Mouse (Mus musculus): ENCODE data around the gene Fermt2. TPM values are rescaled to one million over a fixed set of nuclear protein-coding genes. Genes with fewer than 3 reads are reported as not detected.
"Not testable (repeated sequence)": the region's sequence is repeated elsewhere in the genome, so short reads cannot be mapped to it uniquely, and the experiment has no call there.

The Fermt2 gene
- total RNA-seq, 2 experiments from 2014 or later = 229 to 231 TPM

DNA sequence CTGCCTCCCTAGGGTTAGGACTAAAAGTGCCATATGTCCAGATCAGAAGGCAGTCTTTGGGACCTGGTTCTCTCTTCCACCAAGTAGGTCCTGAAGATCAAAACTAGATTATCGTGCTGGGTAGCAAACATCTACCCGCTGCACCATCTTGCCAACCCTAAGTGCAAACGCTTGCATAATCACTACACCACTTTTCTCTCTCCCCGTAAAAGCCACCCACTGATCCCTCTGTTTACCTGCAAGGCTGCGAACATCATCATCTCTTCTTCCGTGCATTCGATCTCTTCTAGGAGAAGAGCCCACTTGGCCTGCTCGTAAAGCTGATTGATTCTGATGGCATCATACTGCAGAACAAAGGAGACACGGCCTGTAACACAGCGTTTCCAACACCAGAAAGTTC is 57.4 kb downstream of the Fermt2 start:
- no peak for DNase-seq
- intact Hi-C loops (cut with DNase I) = no loop called here

DNA sequence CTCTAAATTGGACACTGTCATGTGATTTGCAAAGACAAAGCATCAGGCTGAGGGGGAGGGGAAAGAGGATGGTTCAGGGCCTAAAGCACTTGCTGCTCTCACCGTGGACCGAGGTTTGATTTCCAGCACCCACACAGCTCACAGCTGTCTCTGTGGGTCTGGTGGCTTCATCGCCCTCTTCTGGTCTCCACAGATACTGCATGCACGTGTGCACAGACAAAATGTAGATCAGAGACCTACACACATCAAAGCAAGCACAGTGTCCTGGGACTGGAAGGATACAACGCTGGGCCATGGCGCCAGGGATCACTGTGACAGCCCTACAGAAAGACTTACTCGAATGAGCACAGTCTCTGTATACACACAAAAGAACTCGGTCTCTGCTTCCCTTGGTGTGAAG is 60.5 kb downstream of the Fermt2 start:
- intact Hi-C loops (cut with DNase I) = loop anchor here (5.0 kb wide), 1 partner anchor 73 kb away; no protein-coding TSS in a partner anchor
- no peak for DNase-seq

- not testable (repeated sequence) for DNase-seq
- intact Hi-C loops (cut with DNase I) = loop anchor here (5.0 kb wide), 1 partner anchor 76 kb away; no protein-coding TSS in a partner anchor
Measured at GRCm38 (mm10) chr14:45466371-45466770, 63.5 kb downstream of the Fermt2 start.

- intact Hi-C loops (cut with DNase I) = loop anchor here (5.0 kb wide), 1 partner anchor 78 kb away; no protein-coding TSS in a partner anchor
- DNase-seq = no peak
Measured at GRCm38 (mm10) chr14:45464036-45465035, 65.6 kb downstream of the Fermt2 start.

GRCm38 (mm10) chr14:45463599-45463998 is 66.3 kb downstream of the Fermt2 start:
- intact Hi-C loops (cut with DNase I) = no loop called here
- DNase-seq = no peak

- no peak for DNase-seq
- intact Hi-C loops (cut with DNase I) = no loop called here
Measured at GRCm38 (mm10) chr14:45462875-45463475, 66.9 kb downstream of the Fermt2 start.

DNA sequence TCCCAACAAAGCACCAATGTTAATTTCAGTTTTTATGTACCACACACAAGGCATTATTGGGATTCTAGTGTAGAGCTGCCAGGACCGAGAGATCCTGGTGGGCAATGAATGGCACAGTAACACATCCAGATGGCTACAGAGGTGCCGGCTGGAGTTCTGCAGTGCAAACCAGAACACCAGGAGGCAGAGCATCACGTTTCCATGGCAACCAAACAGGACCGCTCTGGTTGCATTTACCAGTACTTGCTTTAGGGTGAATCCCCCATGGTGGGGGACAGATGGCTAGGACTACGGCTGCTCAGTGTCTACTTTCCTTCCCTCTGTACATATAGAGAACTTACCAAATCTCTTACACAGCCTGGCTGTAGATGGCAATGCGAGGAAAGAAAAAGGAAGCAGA is 67.5 kb downstream of the Fermt2 start:
- intact Hi-C loops (cut with DNase I) = no loop called here
- no peak for DNase-seq

GRCm38 (mm10) chr14:45461945-45462344 is 68.0 kb downstream of the Fermt2 start:
- DNase-seq = no peak
- intact Hi-C loops (cut with DNase I) = no loop called here

DNA sequence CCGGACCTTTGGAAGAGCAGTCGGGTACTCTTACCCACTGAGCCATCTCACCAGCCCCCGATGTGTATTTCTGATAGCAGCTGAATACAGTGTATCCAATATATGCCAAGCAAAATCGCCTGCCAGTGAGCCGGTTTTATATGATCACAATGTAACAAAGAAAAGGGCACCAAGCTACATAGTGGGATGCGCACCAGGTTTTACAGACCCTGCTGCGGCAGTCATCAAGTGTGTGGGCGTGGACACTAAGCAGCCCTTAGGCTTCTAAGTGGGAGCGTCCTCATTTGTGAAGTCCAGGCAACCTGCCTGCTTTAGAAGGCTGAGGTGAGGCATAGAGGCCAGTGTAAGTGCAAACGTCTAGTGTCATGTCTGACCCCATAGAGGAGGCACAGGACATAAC is 69.4 kb downstream of the Fermt2 start:
- intact Hi-C loops (cut with DNase I) = no loop called here
- no peak for DNase-seq

GRCm38 (mm10) chr14:45459877-45460276 is 70.0 kb downstream of the Fermt2 start:
- DNase-seq = no peak
- intact Hi-C loops (cut with DNase I) = no loop called here

DNA sequence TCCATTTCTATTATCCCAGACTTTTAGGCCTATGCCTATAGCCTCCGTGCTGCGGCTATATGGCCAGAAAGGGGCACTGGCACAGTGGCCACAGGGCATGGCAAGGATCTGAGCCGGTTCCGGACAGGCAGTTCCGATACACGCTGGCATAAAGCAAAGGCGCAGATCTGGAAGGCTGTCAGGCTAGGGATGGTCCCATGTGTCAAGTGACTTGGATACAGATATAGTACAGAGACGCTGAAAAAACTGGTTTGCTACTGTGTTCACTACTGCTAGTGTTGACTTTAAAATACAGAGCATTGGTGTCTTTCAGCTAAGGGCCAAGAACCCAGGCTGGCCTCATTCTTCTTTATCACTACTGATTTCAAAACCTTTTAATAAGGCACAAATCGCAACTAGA is 72.9 kb downstream of the Fermt2 start:
- DNase-seq = no peak
- intact Hi-C loops (cut with DNase I) = no loop called here

DNA sequence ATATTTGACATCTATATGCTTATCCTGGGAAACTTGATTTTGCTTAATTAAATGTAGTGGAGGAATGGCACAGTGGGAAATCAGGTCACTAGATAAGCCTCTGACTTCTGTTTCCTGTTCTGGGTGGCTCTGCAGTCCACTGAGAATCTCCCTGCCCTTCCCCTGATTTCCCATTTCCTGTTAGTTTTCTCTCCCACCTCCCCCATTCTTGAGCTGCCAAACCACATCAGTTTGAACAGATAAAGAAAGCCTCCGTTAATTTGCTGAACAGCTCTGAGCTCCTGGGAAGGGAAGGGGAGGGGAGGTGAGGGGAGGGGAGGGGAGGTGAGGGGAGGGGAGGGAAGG is 73.4 kb downstream of the Fermt2 start:
- intact Hi-C loops (cut with DNase I) = no loop called here
- no peak for DNase-seq

- intact Hi-C loops (cut with DNase I) = no loop called here
- DNase-seq = no peak
Measured at GRCm38 (mm10) chr14:45455651-45456501, 74.0 kb downstream of the Fermt2 start.

DNA sequence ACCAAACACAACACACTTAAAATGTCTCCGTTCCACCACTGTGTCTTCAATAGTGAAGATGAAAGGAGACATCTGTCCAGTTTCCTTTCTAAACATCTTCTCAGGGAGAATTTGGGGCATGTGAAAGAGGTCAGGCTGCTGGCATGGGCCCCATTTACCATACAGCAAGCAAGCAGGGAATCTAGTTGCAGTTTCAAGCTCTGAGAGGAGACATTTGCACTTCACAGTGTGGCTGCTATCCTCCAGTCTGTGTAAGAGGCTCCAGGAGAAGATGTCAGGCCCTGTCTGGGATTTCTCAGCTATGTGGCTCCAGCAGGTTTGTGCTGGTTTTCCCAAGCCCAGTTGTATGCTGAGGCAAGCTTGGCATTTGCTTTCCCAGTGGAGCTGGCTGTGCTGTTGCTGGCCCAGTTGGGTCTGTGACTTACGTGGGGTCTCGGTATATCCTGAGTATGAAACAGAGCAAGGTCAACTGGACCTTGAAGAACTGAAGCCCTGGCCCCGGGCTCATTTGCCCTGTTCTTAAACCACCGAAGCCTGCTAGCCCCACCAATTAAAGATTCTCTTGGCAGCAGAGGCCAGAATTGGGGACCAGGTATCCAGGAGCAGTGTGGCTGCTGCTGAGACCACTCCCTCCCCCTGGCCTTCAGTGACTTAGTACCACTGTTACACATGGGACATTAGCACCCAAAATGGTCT is 76.2 kb downstream of the Fermt2 start:
- intact Hi-C loops (cut with DNase I) = no loop called here

GRCm38 (mm10) chr14:45452861-45453512 is 76.9 kb downstream of the Fermt2 start:
- DNase-seq = no peak
- intact Hi-C loops (cut with DNase I) = no loop called here

More for the DNA sequence above, 76.2 kb downstream of the Fermt2 start:
- DNase-seq = no peak

DNA sequence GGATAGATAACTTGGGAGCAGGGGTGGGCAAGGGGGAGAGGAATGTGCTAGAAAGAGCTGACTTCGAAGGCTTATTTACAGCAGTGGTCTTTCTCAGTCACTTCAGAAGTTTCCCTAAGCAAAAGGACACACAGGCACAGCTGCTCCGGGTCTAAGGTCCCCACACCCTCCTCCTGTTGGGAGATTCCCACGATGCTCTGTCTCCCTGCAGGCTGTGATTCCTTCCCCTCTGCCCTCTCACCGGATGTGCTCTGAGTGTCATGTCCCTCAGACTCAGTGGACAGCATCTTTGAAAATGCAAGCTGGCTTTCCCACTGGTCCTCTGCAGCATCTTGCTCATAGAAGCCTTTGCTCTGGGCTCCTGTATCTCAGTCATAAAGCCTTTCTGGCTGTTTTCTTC is 77.8 kb downstream of the Fermt2 start:
- DNase-seq = no peak
- intact Hi-C loops (cut with DNase I) = no loop called here

GRCm38 (mm10) chr14:45451090-45451489 is 78.8 kb downstream of the Fermt2 start:
- no peak for DNase-seq
- intact Hi-C loops (cut with DNase I) = no loop called here

DNA sequence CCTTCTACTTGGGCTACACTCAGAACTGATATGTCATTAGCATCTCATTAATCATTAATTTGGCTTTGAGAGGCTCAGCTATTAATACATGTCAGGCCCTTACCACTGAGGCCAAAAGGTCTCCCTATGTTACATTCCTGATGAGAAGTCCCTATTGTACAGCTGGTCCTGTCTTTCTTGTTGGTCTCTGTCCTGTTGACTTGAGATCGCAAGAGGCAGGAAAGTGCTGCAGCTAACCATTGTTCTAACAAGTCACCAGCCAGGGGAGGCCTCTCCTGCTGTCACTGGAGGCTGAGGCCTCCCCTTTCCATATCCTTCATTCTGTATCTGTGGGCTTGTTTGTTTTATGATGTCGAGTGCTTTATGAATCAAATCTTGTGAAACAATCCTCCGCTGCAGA is 83.1 kb downstream of the Fermt2 start:
- no peak for DNase-seq
- intact Hi-C loops (cut with DNase I) = no loop called here

DNA sequence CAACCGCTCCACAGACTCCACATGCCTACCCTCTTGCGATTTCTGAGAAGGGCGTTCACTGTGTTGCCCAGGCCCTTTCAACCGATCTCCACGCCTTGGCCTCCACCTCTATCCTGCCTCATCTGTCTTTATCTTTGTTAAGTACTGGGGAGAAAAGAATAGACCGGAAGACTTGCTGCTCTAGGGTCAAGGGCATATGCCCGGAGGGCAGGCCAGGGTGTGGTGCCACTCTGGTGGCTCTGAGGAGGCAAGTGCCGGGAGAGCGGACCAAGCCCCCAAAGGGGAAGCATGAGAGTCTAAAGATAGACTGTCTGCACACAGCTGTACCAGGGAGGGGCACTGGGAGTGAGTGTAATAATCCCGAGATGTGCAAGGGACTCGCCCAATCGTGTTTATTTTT is 84.5 kb downstream of the Fermt2 start:
- DNase-seq = peak in 1 of 2 experiments; percentile 24
- intact Hi-C loops (cut with DNase I) = no loop called here

DNA sequence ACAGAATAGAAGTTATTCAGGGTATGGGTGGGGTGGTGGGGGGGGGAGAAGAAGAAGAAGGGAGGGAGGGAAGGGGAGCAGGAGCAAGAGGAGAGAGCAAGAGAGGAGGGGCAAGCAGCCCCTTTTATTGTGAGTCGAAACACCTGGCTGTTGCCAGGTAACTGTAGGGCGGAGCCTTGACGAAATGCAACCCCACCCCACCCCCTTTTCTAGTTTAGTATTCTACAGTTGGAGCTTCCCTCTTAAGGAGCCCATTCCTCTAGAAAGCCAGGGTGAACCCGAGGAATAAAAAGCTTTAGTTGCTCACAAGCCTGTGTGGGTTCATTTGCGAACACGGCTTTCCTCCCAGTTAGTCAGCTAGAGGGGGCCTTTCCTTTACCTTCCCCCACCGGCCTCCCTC is 85.0 kb downstream of the Fermt2 start:
- intact Hi-C loops (cut with DNase I) = no loop called here

More for the DNA sequence above, 85.0 kb downstream of the Fermt2 start:
- no peak for DNase-seq

All from gastrocnemius, postnatal 36 days (tissue).